Mouse (Mus musculus) kidney, embryonic 15.5 days (tissue): ENCODE measurements at regions not wholly inside any gene's neighbourhood (a gene's known extent, or its start where the extent isn't known, plus 50 kb on each side); places are given as distances from the start of the nearest gene placed in this dataset.

ENCODE experiments used
- ATAC-seq: fragments of 200-750 bp; cut with Nextera tagmentation; replicated peaks from 2 replicates; pipeline ENCODE4 v1.8.0; 2017; ENCODE audit warnings: moderate TSS enrichment; ENCODE audit not compliant: low FRiP score
- H3K27ac ChIP-seq: fragments of 300-500 bp; sonication (generic); 2 replicates; pipeline ENCODE4 v1.5.1; 2015; ENCODE audit warnings: mild to moderate bottlenecking, inconsistent platforms
- H3K27me3 ChIP-seq: fragments of 300-500 bp; sonication (generic); 2 replicates; pipeline ENCODE4 v1.6.1; 2015; ENCODE audit warnings: inconsistent platforms
- H3K36me3 ChIP-seq: fragments of 300-500 bp; sonication (generic); 2 replicates; pipeline ENCODE4 v1.6.1; 2015; ENCODE audit warnings: inconsistent platforms
- H3K4me1 ChIP-seq: fragments of 300-500 bp; sonication (generic); 2 replicates; pipeline ENCODE4 v1.6.1; 2015; ENCODE audit warnings: inconsistent platforms
- H3K4me2 ChIP-seq: fragments of 300-500 bp; sonication (generic); 2 replicates; pipeline ENCODE4 v1.6.1; 2015; ENCODE audit warnings: moderate library complexity, mild to moderate bottlenecking, inconsistent platforms
- H3K4me3 ChIP-seq: fragments of 300-500 bp; sonication (generic); replicated peaks from 2 replicates; pipeline ENCODE4 v1.5.1; 2015; ENCODE audit warnings: mild to moderate bottlenecking, inconsistent platforms
- H3K9ac ChIP-seq: fragments of 300-500 bp; sonication (generic); 2 replicates; pipeline ENCODE4 v1.6.1; 2015; ENCODE audit warnings: mild to moderate bottlenecking, inconsistent platforms
- H3K9me3 ChIP-seq: fragments of 300-500 bp; sonication (generic); replicated peaks from 2 replicates; pipeline ENCODE4 v1.6.1; 2016; ENCODE audit warnings: inconsistent platforms
- WGBS: fragments of 180-500 bp; shearing (Covaris S2); methylation state at CpG from one replicate; pipeline ENCODE4 v1.1.7; 2015; ENCODE audit warnings: mixed read lengths; 5-methylcytosine and 5-hydroxymethylcytosine counted together

GRCm38 (mm10) chr13:37197136-37197535 is 147.1 kb upstream of the F13a1 start:
- Histone ChIP-seq H3K9ac (no peak overlapping the region), H3K27me3 (no peaks in the 10 kb centered on the region), H3K36me3 (no peaks in the 10 kb centered on the region), H3K9me3 (no peaks in the 10 kb centered on the region), H3K4me3 (no peak overlapping the region), H3K27ac (no peak overlapping the region), H3K4me1 (no peaks in the 10 kb centered on the region), H3K4me2 (no peak overlapping the region)
- ATAC-seq, result no peak
- 85% methylated on average over 2 of the region's 2 CpGs for WGBS

- 72% methylated on average over 1 of the region's 1 CpGs for WGBS
These were observed 145.8 kb upstream of the F13a1 start for GRCm38 (mm10) chr13:37195857-37196256.

GRCm38 (mm10) chr13:37181169-37181787 is 131.2 kb upstream of the F13a1 start:
- Histone ChIP-seq H3K4me1 (no peaks in the 10 kb centered on the region), H3K36me3 (no peaks in the 10 kb centered on the region), H3K27ac (no peak overlapping the region), H3K9ac (no peak overlapping the region), H3K9me3 (no peaks in the 10 kb centered on the region), H3K27me3 (no peaks in the 10 kb centered on the region), H3K4me3 (no peak overlapping the region), H3K4me2 (no peak overlapping the region)
- ATAC-seq, result no peak
- WGBS, result 54% methylated on average over 9 of the region's 9 CpGs

More at GRCm38 (mm10) chr13:37195857-37196256, 145.8 kb upstream of the F13a1 start:
- Histone ChIP-seq H3K27ac (no peak overlapping the region), H3K4me2 (no peak overlapping the region), H3K9ac (no peak overlapping the region), H3K27me3 (no peaks in the 10 kb centered on the region), H3K9me3 (no peaks in the 10 kb centered on the region), H3K4me1 (no peaks in the 10 kb centered on the region), H3K4me3 (no peak overlapping the region), H3K36me3 (no peaks in the 10 kb centered on the region)
- no peak for ATAC-seq

- Histone ChIP-seq H3K9ac (no peak overlapping the region), H3K36me3 (no peaks in the 10 kb centered on the region), H3K4me3 (no peak overlapping the region), H3K4me1 (no peaks in the 10 kb centered on the region), H3K27ac (no peak overlapping the region), H3K9me3 (no peaks in the 10 kb centered on the region), H3K27me3 (no peaks in the 10 kb centered on the region), H3K4me2 (no peak overlapping the region)
- WGBS, result 76% methylated on average over 1 of the region's 1 CpGs
- no peak for ATAC-seq
These were observed 126.5 kb upstream of the F13a1 start for GRCm38 (mm10) chr13:37176526-37176925.

GRCm38 (mm10) chr13:37175997-37176396 is 126.0 kb upstream of the F13a1 start:
- H3K4me1 ChIP-seq, result no peaks in the 10 kb centered on the region
- no peaks in the 10 kb centered on the region for H3K9me3 ChIP-seq
- no peak overlapping the region for H3K27ac ChIP-seq
- no peaks in the 10 kb centered on the region for H3K27me3 ChIP-seq
- 93% methylated on average over 8 of the region's 8 CpGs for WGBS
- no peak overlapping the region for H3K9ac ChIP-seq
- no peak overlapping the region for H3K4me2 ChIP-seq
- no peak for ATAC-seq
- H3K36me3 ChIP-seq, result no peaks in the 10 kb centered on the region
- no peak overlapping the region for H3K4me3 ChIP-seq

- Histone ChIP-seq H3K4me1 (no peaks in the 10 kb centered on the region), H3K27me3 (no peaks in the 10 kb centered on the region), H3K36me3 (no peaks in the 10 kb centered on the region), H3K9ac (no peak overlapping the region), H3K9me3 (no peaks in the 10 kb centered on the region), H3K4me3 (no peak overlapping the region), H3K4me2 (no peak overlapping the region), H3K27ac (no peak overlapping the region)
- WGBS, result 79% methylated on average over 4 of the region's 4 CpGs
- ATAC-seq, result no peak
These were observed 108.9 kb upstream of the F13a1 start for GRCm38 (mm10) chr13:37158831-37159522.

GRCm38 (mm10) chr13:37157808-37158207 is 107.8 kb upstream of the F13a1 start:
- 79% methylated on average over 3 of the region's 3 CpGs for WGBS
- Histone ChIP-seq H3K4me2 (no peak overlapping the region), H3K4me3 (no peak overlapping the region), H3K4me1 (no peaks in the 10 kb centered on the region), H3K27me3 (no peaks in the 10 kb centered on the region), H3K9ac (no peak overlapping the region), H3K36me3 (no peaks in the 10 kb centered on the region), H3K27ac (no peak overlapping the region), H3K9me3 (no peaks in the 10 kb centered on the region)
- ATAC-seq, result no peak

- no peak overlapping the region for H3K4me2 ChIP-seq
- H3K9ac ChIP-seq, result no peak overlapping the region
- no peak overlapping the region for H3K27ac ChIP-seq
- 77% methylated on average over 4 of the region's 4 CpGs for WGBS
- no peaks in the 10 kb centered on the region for H3K36me3 ChIP-seq
- H3K9me3 ChIP-seq, result no peaks in the 10 kb centered on the region
- ATAC-seq, result no peak
- no peaks in the 10 kb centered on the region for H3K27me3 ChIP-seq
- no peaks in the 10 kb centered on the region for H3K4me1 ChIP-seq
- H3K4me3 ChIP-seq, result no peak overlapping the region
These were observed 101.9 kb upstream of the F13a1 start for GRCm38 (mm10) chr13:37151835-37152516.

- Histone ChIP-seq H3K9me3 (no peaks in the 10 kb centered on the region), H3K4me2 (no peak overlapping the region), H3K36me3 (no peaks in the 10 kb centered on the region), H3K4me3 (no peak overlapping the region), H3K4me1 (no peaks in the 10 kb centered on the region), H3K27me3 (no peaks in the 10 kb centered on the region), H3K27ac (no peak overlapping the region), H3K9ac (no peak overlapping the region)
- no peak for ATAC-seq
- WGBS, result 92% methylated on average over 1 of the region's 1 CpGs
These were observed 99.9 kb upstream of the F13a1 start for GRCm38 (mm10) chr13:37149961-37150360.

GRCm38 (mm10) chr13:37149066-37149781 is 99.2 kb upstream of the F13a1 start:
- Histone ChIP-seq H3K4me2 (no peak overlapping the region), H3K36me3 (no peaks in the 10 kb centered on the region), H3K4me3 (no peak overlapping the region), H3K9ac (no peak overlapping the region), H3K27me3 (no peaks in the 10 kb centered on the region), H3K27ac (no peak overlapping the region), H3K9me3 (no peaks in the 10 kb centered on the region), H3K4me1 (no peaks in the 10 kb centered on the region)
- ATAC-seq, result no peak
- 74% methylated on average over 3 of the region's 3 CpGs for WGBS

GRCm38 (mm10) chr13:37148627-37149026 is 98.6 kb upstream of the F13a1 start:
- no peak overlapping the region for H3K9ac ChIP-seq
- ATAC-seq, result no peak
- no peaks in the 10 kb centered on the region for H3K27me3 ChIP-seq
- no peak overlapping the region for H3K27ac ChIP-seq
- 92% methylated on average over 1 of the region's 1 CpGs for WGBS
- no peak overlapping the region for H3K4me3 ChIP-seq
- no peak overlapping the region for H3K4me2 ChIP-seq
- no peaks in the 10 kb centered on the region for H3K9me3 ChIP-seq
- no peaks in the 10 kb centered on the region for H3K36me3 ChIP-seq
- no peaks in the 10 kb centered on the region for H3K4me1 ChIP-seq

GRCm38 (mm10) chr13:37147790-37148189 is 97.7 kb upstream of the F13a1 start:
- Histone ChIP-seq H3K27ac (no peak overlapping the region), H3K4me3 (no peak overlapping the region), H3K4me2 (no peak overlapping the region), H3K36me3 (no peaks in the 10 kb centered on the region), H3K9me3 (no peaks in the 10 kb centered on the region), H3K27me3 (no peaks in the 10 kb centered on the region), H3K4me1 (no peaks in the 10 kb centered on the region), H3K9ac (no peak overlapping the region)
- 88% methylated on average over 8 of the region's 8 CpGs for WGBS
- ATAC-seq, result no peak
